Mouse (Mus musculus): Measurements from ENCODE around the gene Txndc12. TPM values are rescaled to one million over a fixed set of nuclear protein-coding genes. Genes with fewer than 3 reads are reported as not detected.

Gene Txndc12
- total and polyA plus RNA-seq, 2 experiments: 19.4 to 41.4 TPM

- WGBS: 2% methylated on average over 46 of the region's 46 CpGs
- no peak for TF ChIP-seq POLR2A (IDR thresholded peaks at IDR 0.05; ENCODE audit: extremely low read depth, insufficient read depth, low read length)
- no peak for TF ChIP-seq CTCF (IDR thresholded peaks at IDR 0.05; ENCODE audit: low read depth, low read length)
- peak; percentile 4 for DNase-seq (ENCODE audit: extremely low read depth, low read depth, low spot score)
- Histone ChIP-seq H3K27me3 (ENCODE audit: control insufficient read depth, insufficient read depth, low read length) (peaks cover 8% of the 10 kb centered on the region), H3K9ac (ENCODE audit: low read depth, low read length) (peak within 1 kb of the TSS; percentile 55; the same call in 1 of the 2 replicates), H3K36me3 (ENCODE audit: control insufficient read depth, insufficient read depth, low read length) (no peaks in the 10 kb centered on the region), H3K79me2 (ENCODE audit: control insufficient read depth, insufficient read depth, low read length) (no peaks in the 10 kb centered on the region), H3K4me1 (ENCODE audit: control insufficient read depth, insufficient read depth, low read length) (0 out of 2 replicates have a peak, but pooled peaks cover 5% of the 10 kb centered on the region), H3K27ac (replicated peaks; ENCODE audit: insufficient read depth, low read depth, low read length) (no peak within 1 kb of the TSS), H3K4me3 (ENCODE audit: insufficient read depth, low read depth, low read length) (peak within 1 kb of the TSS; percentile 66)
Measured at GRCm38 (mm10) chr4:108878963-108879822, 44.8 kb downstream of the Txndc12 start, which contains the start of gene Rab3b. TSS of gene Rab3b (plus strand) at chr4:108879063.

- Histone ChIP-seq H3K27me3 (ENCODE audit: control insufficient read depth, insufficient read depth, low read length) (peaks cover 7% of the 10 kb centered on the region), H3K4me3 (ENCODE audit: insufficient read depth, low read depth, low read length) (no peak overlapping the region), H3K27ac (replicated peaks; ENCODE audit: insufficient read depth, low read depth, low read length) (no peak overlapping the region), H3K79me2 (ENCODE audit: control insufficient read depth, insufficient read depth, low read length) (no peaks in the 10 kb centered on the region), H3K9ac (ENCODE audit: low read depth, low read length) (no peak overlapping the region), H3K4me1 (ENCODE audit: control insufficient read depth, insufficient read depth, low read length) (0 out of 2 replicates have a peak, but pooled peaks cover 5% of the 10 kb centered on the region), H3K36me3 (ENCODE audit: control insufficient read depth, insufficient read depth, low read length) (no peaks in the 10 kb centered on the region)
- no peak for DNase-seq (ENCODE audit: extremely low read depth, low read depth, low spot score)
- no peak for TF ChIP-seq CTCF (IDR thresholded peaks at IDR 0.05; ENCODE audit: low read depth, low read length)
- TF ChIP-seq POLR2A (IDR thresholded peaks at IDR 0.05; ENCODE audit: extremely low read depth, insufficient read depth, low read length): no peak
- 69% methylated on average over 13 of the region's 13 CpGs for WGBS
Measured at GRCm38 (mm10) chr4:108883815-108884214, 49.4 kb downstream of the Txndc12 start.

- WGBS: 90% methylated on average over 4 of the region's 4 CpGs
- TF ChIP-seq POLR2A (IDR thresholded peaks at IDR 0.05; ENCODE audit: extremely low read depth, insufficient read depth, low read length) (no peak), CTCF (IDR thresholded peaks at IDR 0.05; ENCODE audit: low read depth, low read length) (no peak)
Measured at GRCm38 (mm10) chr4:108887456-108887855, 53.1 kb downstream of the Txndc12 start.

GRCm38 (mm10) chr4:108890876-108891275 lies 56.5 kb downstream of the Txndc12 start:
- DNase-seq (ENCODE audit: extremely low read depth, low read depth, low spot score): no peak
- TF ChIP-seq CTCF (IDR thresholded peaks at IDR 0.05; ENCODE audit: low read depth, low read length) (no peak), POLR2A (IDR thresholded peaks at IDR 0.05; ENCODE audit: extremely low read depth, insufficient read depth, low read length) (no peak)
- 85% methylated on average over 6 of the region's 6 CpGs for WGBS
- H3K4me3 ChIP-seq (ENCODE audit: insufficient read depth, low read depth, low read length): no peak overlapping the region
- H3K9ac ChIP-seq (ENCODE audit: low read depth, low read length): no peak overlapping the region
- no peaks in the 10 kb centered on the region for H3K27me3 ChIP-seq (ENCODE audit: control insufficient read depth, insufficient read depth, low read length)
- H3K4me1 ChIP-seq (ENCODE audit: control insufficient read depth, insufficient read depth, low read length): no peaks in the 10 kb centered on the region
- H3K27ac ChIP-seq (replicated peaks; ENCODE audit: insufficient read depth, low read depth, low read length): no peak overlapping the region
- H3K79me2 ChIP-seq (ENCODE audit: control insufficient read depth, insufficient read depth, low read length): no peaks in the 10 kb centered on the region
- H3K36me3 ChIP-seq (ENCODE audit: control insufficient read depth, insufficient read depth, low read length): no peaks in the 10 kb centered on the region

More at GRCm38 (mm10) chr4:108887456-108887855, 53.1 kb downstream of the Txndc12 start:
- no peak overlapping the region for H3K9ac ChIP-seq (ENCODE audit: low read depth, low read length)
- H3K4me3 ChIP-seq (ENCODE audit: insufficient read depth, low read depth, low read length): no peak overlapping the region
- no peak overlapping the region for H3K27ac ChIP-seq (replicated peaks; ENCODE audit: insufficient read depth, low read depth, low read length)
- no peaks in the 10 kb centered on the region for H3K4me1 ChIP-seq (ENCODE audit: control insufficient read depth, insufficient read depth, low read length)
- H3K27me3 ChIP-seq (ENCODE audit: control insufficient read depth, insufficient read depth, low read length): no peaks in the 10 kb centered on the region
- H3K79me2 ChIP-seq (ENCODE audit: control insufficient read depth, insufficient read depth, low read length): no peaks in the 10 kb centered on the region
- no peaks in the 10 kb centered on the region for H3K36me3 ChIP-seq (ENCODE audit: control insufficient read depth, insufficient read depth, low read length)
- no peak for DNase-seq (ENCODE audit: extremely low read depth, low read depth, low spot score)

GRCm38 (mm10) chr4:108900421-108900820 lies 66.0 kb downstream of the Txndc12 start:
- no peak overlapping the region for H3K9ac ChIP-seq (ENCODE audit: low read depth, low read length)
- H3K4me3 ChIP-seq (ENCODE audit: insufficient read depth, low read depth, low read length): no peak overlapping the region
- no peaks in the 10 kb centered on the region for H3K27me3 ChIP-seq (ENCODE audit: control insufficient read depth, insufficient read depth, low read length)
- no peaks in the 10 kb centered on the region for H3K79me2 ChIP-seq (ENCODE audit: control insufficient read depth, insufficient read depth, low read length)
- WGBS: 89% methylated on average over 7 of the region's 7 CpGs
- H3K27ac ChIP-seq (replicated peaks; ENCODE audit: insufficient read depth, low read depth, low read length): no peak overlapping the region
- H3K4me1 ChIP-seq (ENCODE audit: control insufficient read depth, insufficient read depth, low read length): no peaks in the 10 kb centered on the region
- DNase-seq (ENCODE audit: extremely low read depth, low read depth, low spot score): no peak
- H3K36me3 ChIP-seq (ENCODE audit: control insufficient read depth, insufficient read depth, low read length): no peaks in the 10 kb centered on the region
- TF ChIP-seq POLR2A (IDR thresholded peaks at IDR 0.05; ENCODE audit: extremely low read depth, insufficient read depth, low read length) (no peak), CTCF (IDR thresholded peaks at IDR 0.05; ENCODE audit: low read depth, low read length) (no peak)

- no peak for DNase-seq (ENCODE audit: extremely low read depth, low read depth, low spot score)
- WGBS: 92% methylated on average over 9 of the region's 9 CpGs
- TF ChIP-seq CTCF (IDR thresholded peaks at IDR 0.05; ENCODE audit: low read depth, low read length): no peak
- no peak for TF ChIP-seq POLR2A (IDR thresholded peaks at IDR 0.05; ENCODE audit: extremely low read depth, insufficient read depth, low read length)
- no peaks in the 10 kb centered on the region for H3K79me2 ChIP-seq (ENCODE audit: control insufficient read depth, insufficient read depth, low read length)
- H3K36me3 ChIP-seq (ENCODE audit: control insufficient read depth, insufficient read depth, low read length): no peaks in the 10 kb centered on the region
- H3K4me3 ChIP-seq (ENCODE audit: insufficient read depth, low read depth, low read length): no peak overlapping the region
- no peak overlapping the region for H3K27ac ChIP-seq (replicated peaks; ENCODE audit: insufficient read depth, low read depth, low read length)
- H3K27me3 ChIP-seq (ENCODE audit: control insufficient read depth, insufficient read depth, low read length): no peaks in the 10 kb centered on the region
- no peak overlapping the region for H3K9ac ChIP-seq (ENCODE audit: low read depth, low read length)
- H3K4me1 ChIP-seq (ENCODE audit: control insufficient read depth, insufficient read depth, low read length): no peaks in the 10 kb centered on the region
Measured at GRCm38 (mm10) chr4:108902886-108903285, 68.5 kb downstream of the Txndc12 start.

Data from liver, adult 2 months (tissue).